Mouse (Mus musculus) right cerebral cortex, adult 18-20 months (tissue): ENCODE data around the gene Plscr3.

Source experiments
- DNase-seq: peaks from one replicate; pipeline ENCODE4 v3.0.0; 2022; ENCODE audit warnings: mixed read lengths

Gene Plscr3

DNA sequence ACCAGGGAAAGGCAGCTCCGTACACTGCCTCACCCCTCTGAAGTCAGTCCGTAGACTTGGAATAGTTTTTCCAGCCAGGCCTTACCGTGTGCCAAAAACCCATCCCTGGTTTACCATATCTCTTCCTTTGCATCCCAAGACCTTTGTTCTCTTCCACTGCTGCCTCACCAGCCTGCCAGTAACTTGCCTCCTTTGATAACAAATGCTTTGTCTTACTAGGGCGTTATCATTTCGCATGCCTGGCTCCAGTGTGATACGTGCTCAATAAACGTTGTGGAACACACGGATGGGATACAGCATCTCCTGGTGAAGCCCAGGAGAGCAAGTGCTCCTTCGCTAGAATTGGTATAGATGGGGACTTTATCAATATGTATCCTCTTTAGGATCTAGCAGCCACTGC is 21.2 kb downstream of the Plscr3 start:
- no peak for DNase-seq

DNA sequence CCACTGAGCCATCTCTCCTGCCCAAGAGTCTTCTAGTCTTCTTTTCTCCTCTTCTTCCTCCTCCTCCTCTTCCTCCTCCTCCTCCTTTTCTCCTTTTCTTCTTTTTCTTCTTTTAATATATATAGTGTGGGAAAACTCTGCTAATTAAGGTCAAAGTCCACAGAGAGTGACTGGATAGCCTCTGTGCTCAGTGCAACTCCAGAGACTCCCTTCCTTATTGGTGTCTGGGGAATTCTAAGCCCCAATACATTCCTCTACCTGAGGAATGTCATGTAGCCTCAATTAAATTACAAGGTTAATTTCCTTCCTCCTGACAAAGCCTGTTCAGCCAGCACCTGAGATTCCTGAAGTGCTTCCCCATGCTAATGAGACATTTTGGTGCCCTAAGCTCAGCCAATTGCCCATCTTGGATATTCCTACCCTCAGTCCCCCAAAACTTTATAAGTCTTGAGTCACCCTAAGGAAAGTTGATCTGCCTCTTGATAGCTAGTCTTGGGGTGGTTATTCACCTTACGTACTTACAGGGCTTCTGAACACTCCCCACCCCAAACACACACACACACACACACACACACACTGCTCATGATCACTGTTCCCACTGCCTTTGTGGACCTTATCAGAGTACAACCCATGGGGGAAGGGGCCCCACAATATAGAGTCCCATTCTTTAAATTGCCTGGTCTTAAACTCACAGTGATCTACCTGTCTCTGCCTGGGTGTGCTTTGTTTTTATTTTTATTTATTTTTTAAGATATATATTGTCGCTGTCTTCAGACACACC is 24.3 kb downstream of the Plscr3 start:
- DNase-seq = no peak

DNA sequence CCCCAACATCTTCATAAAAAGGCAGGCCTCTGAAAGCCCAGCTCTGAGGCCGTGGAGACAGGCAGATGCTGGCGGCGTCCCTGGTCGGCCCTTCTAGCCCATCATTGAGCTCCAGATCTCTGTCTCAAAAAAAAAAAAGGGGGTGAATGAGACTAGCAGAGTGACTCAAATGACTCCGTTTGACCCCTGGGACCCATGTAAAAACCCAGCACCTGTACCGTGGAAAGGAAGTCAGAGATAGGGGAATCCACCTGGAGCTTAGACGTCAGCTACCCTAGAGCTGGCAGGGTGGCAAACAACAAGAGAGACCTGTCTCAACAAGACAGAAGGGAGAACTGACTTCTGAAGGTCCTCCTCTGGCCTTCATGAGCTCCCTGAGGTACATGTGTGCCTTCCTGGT is 25.6 kb downstream of the Plscr3 start:
- no peak for DNase-seq

DNA sequence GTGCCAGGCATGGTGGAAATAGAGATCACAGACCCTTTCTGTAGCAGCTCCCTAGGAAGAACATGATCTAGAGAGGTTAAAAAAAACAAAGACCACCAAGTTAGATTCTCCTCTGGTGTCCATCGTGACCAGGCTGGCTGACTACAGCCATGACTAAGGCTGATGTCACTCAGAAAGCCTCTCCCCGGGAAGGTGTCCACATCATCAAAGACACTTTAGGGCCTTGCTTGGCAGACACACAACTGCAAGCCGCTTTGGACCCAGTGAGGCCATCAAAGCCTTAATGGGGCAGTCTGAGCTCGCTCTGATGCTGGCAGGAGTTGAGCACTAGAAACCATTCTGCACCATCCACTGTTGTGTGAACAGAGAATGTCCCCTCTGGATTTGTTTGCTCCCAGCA is 26.3 kb downstream of the Plscr3 start:
- DNase-seq = no peak

DNA sequence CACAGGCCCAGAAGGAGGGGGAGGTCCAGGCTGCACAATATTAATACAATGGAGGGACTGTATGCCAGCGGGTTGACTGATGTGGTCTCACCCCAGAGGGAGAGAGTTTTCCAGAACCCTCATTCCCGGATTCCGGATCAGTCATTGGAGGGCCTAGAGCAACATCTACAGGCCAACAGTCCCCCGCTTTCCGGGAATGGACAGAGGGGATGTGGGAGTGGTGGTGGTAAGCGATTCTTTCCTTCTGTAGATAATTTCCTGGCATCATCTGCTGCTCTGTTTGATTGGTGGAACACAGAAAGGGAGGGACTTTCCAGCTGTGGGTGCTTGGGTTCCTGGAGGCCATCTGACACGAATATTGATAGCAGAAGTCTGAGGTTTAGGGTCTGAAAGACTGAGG is 30.0 kb downstream of the Plscr3 start:
- DNase-seq = no peak

DNA sequence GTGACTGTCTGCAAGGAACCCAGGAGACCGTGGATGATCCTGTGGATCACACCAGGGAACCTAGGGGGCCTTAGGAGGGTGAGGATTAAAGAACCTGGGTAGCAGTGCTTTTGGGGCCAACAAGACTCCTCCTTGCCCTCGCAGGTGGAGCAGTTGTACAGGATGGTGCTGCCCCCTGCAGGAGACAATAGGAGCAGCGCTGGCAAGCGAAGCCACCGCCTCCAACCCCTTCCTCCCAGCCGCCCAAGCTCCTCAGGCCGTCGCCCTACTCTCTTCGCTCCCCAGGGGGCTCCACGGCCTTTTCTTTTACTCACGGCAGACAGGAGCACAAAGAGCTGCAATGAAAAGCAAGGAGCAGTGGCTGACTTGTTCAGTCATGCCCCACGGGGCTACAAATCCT is 30.7 kb downstream of the Plscr3 start:
- peak; percentile 69 for DNase-seq

DNA sequence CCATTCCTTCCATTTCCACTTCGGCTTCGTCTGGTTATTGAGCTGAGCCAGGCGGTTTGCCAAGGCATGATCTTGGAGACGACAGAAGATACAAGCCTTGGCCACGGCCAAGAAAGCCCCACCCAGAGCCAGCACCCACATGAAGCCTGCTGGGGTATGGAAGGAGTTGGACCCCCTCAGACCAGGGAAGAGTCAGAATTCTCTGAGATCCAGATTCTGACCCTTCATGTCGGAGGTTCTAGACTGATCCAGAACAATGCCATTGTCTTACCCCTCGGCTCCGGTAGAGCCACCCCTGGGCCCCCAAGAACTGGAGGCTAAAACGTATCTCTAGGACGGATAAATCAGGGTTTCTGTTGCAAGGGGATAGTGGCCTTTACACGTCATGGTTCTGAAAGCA is 31.7 kb downstream of the Plscr3 start, which contains the start of gene Tmem95:
Gene Tmem95 (minus strand): TSS at position 141 of the 400 bp plus-strand sequence.
- DNase-seq = no peak

DNA sequence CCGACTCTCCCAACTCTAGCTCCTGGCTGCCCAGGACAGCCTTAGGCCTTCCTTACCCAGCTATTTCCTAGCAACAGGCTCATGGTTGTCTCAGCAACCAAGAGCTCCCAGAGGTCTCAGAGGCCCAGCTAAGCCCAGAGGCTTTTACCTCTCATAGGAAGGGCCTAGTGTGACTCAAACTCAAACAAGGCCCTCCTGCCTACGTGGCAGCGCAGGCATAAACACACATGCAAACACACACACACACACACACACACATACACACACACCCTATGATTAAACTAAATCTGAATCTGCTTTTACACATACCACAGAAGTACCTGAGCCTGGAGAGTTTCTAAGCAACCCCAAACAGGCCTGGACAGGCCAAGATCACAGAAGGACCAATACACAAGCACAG is 32.2 kb downstream of the Plscr3 start:
- no peak for DNase-seq

DNA sequence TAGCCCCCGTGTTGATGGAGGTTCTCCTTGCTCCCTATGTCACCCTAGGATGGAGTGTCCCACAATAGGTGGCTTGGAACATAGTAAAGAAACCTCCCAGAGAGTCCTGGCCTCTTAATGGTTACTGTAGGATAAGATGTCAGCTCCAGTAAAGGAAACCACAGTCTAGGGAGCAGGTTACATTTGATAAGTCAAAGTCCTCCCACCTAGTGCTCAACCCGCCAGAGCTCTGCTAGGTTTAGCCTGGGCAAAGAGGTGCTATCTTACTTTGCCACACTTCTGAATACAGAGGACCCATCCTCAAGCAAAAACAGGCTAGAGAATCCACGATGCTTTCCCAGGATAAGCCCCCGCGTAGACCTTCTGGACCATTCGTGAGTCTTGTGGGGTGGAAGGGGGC is 32.8 kb downstream of the Plscr3 start:
- DNase-seq = no peak

DNA sequence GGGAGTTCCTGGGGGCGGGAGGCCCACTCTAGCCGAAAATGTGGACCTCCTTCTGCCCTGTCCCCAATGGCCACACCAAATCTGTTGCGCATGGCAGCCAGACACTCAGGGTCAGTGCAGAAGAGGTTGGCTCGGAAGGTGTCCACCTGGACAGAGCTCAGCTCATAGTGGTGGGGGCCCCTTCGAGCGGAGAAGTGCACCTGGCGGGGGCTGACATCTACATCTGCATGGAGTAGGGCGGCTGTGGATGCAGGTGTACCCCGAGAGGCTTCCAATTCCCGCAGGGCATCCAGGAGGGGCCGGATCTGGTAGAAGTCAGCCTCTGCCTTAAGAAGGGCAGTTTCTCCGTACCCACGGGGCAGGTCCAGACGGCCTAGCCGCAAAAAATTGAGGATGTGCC is 33.5 kb downstream of the Plscr3 start:
- DNase-seq = no peak

DNA sequence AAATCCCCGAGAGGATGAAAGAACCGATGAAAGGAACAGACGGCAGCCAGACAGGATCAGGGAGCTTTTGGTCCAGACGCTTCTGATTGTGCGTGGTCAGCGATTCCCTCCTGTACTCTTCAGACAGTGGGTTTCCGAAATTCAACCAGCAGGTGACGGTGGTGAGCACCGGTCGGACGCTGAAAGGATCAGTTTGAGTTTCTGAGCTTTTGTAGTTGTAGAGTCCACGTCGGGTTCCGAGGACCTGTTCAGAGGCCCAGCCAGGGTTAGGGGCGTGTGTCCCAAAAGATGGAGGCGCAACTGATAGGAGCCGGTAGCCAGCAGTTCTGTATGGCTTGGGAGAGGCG is 34.3 kb downstream of the Plscr3 start:
- DNase-seq = no peak

DNA sequence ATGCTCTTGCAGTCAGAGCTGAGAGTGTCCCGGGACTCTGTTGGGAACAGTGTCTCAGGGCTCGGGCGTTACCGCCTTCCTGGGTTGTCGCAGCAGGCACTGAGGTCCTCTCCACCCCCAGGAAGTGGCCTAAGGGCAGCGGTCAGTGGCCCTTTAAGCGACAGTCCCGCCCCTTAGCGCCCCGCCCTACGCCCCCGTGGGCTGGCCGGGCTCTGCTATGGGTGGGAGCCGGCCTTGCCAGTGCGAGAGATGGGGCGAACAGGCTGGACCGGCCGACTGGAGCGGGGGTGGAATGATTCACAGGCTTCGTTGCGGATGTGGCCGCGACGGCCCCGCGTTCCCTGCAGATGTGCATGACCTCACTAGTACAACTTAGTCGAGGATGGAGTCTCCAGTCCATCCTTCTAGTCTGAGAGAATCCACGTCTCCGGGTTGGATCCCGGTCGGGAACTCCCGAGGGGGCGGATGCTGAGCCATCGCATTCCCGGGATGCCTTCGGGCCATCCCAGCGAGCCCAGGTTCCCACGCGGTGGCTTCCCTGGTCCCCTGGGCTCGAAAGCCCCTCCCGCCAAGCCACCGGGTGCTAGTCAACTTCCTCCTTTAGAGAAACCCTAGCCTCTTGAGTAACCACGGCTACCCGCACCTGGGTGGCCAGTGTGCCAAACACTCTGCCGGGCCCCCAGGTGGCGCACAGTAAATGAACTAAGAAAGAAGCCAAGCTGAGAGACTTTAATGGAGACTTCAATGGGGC is 34.9 kb downstream of the Plscr3 start, which contains the start of gene Kctd11:
Gene Kctd11 (minus strand): TSS at position 554 of the 751 bp plus-strand sequence.
- DNase-seq = peak; percentile 69

DNA sequence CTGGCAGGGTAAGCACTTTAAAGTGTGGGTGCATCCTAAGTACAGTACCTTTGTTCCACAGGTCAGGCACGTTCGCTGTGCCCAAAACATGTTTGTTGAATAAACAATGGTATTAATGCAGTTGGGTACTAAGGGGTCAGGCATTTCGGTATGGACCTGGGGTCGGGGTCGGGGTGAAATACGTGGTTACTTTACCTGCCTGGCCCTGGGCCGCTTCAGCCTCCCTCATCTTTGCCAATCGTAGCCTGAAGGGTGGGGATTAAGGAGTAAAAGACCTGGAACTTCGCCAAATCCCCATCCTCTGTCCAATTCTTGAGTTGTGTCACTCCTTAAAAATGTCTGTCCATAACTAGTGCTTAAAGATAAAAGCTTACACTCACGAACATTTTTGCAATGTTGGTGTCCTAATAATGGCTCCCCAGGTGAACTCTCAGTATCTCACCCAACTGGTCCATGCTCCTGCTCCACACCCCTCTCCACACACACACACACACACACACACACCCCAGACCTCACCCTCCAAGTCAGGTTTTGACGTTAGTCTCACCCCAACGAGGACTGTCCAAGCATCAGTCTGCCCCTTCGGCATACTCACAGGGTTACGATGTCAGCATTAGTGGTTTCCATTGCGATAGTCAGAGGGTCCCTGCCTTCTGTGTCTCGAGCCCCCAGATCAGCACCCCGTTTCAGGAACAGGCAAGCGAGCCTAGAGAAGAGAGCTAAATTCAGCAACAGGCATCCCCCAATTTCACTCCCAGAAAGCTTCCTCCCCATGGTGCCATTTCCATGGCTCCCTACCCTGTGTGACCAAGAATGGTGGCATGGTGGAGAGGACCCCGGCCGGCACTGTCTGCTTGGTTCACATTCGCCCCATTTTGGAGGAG is 35.9 kb downstream of the Plscr3 start:
- DNase-seq = no peak

DNA sequence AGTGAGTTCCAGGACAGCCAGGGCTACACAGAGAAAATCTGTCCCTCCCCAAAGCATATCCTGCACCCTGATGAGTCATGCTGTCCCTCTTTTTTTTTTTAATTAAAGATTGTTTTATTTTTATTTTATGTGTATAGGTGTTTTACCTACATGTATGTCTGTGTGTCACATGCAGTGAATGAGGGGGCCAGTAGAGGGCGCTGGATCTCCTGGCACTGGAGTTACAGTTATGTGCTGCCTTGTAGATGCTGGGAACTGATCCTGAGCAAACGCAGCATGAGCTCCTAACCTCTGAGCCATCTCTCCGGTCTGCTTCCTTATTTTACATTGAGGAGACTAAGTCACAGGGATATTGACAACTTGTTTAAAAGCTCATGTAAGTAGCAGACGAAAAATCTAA is 36.9 kb downstream of the Plscr3 start:
- DNase-seq = no peak

DNA sequence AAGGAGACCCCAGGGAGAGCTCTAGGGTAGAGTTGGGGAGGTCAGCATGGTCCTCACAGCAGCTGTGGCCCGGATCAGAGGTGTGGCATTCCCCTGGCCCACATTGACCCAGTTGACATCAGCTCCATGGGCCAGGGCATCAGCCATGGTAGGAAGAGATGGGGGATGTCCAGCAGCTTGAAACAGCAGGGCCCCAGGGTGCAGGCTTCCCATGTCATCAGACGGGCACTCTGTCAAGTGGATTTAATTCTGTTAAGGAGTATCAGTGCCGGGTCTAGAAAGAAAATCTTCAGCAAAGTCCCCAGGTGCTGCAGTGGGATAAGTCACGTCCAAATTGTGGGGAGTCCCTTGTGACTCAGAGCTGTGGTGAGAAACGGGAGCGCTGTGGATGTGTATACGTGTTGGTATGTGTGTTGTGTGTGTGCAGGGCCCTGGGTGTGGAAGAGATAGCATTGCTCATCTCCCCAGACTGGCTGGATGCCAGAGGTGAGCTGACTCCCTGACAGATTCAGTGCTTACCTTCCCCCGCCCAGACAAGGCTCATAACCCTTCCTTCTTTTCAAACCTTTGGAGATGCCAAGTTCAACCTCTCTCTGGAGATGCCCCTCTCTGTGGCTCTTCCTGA is 37.5 kb downstream of the Plscr3 start:
- DNase-seq = no peak

DNA sequence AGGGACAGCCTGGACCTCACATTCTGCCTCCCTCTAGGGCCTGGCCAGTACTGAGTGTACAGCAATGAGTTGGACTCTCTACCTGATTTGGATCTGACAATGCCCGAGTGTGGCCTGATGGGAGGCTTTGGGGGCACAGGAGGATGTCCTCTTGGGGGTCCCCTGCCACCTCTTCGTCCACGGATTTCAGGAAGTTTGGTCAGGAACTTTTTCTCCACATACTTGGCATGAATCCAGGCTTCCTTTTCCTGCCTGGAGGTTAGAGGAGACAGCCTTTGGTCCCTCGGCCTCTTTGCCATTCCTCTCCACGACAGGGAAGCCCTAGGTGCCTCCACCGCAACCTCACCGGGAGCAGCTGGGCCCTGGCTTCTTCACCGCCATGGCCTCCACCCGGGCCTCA is 38.1 kb downstream of the Plscr3 start:
- no peak for DNase-seq

DNA sequence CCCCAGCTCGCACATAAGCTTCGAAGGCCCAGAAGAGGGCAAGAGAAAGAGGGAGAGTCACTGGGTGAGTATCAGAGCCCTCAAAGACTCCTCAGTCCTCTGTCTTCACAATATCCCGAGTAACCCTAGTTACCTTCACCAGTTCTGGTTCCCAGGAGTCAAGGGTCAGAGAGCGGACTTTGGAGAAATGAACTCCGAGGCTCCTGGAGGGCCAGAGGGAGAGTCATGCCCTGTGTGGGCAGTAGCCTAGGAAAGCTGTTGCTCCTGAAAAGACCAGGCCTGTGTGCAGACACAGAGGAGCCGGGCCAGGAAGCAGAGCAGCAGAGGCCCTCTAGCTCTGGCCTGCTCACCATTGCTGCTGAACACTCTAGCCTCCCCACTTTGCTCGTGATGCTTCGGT is 38.5 kb downstream of the Plscr3 start:
- no peak for DNase-seq

DNA sequence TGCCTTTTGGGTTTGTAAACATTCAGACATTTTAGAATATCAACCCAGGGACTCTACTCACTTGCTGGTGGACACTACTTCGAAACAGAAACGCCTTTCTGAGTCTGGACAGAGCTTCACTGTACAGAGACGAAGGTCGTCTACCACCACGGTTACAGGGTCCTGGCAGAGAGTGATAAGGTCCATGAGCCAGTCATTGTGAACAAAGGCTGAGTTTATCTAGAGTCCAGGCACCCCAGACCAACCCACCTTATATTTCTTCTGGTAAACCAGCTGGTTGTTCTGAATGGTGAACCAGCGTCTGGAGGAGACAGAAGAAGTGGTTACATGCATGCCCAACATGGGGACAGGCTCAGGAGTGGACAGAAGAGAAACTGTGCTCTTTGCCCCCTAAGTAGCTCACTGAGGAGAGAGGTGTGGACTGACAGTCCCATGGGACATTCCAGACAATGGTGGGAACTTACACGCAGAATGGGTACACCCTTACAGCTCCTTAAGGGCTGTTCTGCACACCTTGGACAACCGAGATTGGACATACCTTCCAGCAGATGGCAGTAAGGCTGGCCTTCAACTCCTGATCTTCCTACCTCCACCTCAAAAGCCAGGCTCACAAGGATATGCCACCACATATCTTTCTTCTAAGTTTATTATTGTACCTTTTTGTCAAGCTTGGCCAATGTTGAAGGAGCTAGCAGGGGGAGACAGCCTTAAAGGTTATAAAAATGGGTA is 40.9 kb downstream of the Plscr3 start:
- no peak for DNase-seq

DNA sequence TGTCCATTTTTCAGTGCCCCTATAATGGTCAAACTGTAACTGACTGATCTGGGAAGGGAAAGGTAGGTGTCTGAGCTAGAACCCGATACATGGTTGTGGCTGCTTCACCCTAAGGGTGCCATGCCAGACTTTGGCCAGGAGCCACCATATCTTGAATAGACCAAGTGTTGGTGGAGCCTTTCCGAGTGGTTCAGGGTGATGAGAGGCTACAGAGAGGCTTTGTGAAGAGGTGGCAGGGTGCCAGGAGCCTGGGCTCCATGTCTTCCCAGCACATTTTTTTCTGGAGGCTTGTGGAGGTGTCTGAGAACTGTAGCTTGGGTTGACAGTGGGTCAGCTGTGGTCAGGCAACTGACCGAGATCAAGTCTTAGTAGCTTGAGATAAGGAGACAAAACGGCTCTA is 45.3 kb downstream of the Plscr3 start:
- peak; percentile 32 for DNase-seq

DNA sequence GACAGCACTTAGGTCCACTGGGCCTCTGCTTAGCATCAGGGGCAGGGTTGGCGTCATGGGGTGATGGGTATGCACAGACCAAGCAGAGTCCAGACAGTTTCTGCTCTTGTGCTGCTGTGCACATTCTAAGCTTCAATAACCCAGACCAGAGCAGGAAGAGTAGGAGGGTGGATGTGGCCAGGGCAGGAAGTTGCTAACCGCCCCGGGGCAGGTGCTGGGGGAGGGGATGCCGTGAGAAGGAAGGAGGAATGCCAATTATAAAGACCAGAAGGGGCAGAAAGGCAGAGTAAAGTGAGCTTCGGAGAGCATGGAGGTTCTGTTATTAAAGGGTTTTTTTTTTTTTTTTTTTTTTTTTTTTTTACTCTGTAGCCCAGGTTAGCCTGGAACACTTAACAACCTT is 48.5 kb downstream of the Plscr3 start:
- no peak for DNase-seq

DNA sequence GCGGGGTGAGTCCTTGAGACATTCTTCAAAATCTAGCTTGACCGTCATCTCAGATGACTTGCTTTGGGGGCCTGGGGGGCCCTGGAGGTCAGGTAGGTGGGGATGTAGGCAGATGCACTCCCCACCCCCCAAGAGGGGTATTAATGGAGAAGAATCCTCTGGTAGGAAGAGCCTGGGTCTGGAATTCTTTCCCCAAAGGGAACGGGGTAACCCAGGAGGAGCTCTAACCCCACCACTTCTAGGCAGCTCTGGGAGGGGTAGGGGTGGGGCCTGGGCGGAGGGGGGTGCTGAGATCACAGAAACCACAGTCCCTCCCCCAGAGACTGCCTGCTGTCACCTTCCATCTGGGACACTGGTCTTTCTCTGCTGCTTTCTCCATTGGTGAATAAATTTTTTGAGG is 49.1 kb downstream of the Plscr3 start, which contains the start of gene Acap1:
Gene Acap1 (minus strand): TSS at position 249 of the 400 bp plus-strand sequence.
- DNase-seq = no peak

DNA sequence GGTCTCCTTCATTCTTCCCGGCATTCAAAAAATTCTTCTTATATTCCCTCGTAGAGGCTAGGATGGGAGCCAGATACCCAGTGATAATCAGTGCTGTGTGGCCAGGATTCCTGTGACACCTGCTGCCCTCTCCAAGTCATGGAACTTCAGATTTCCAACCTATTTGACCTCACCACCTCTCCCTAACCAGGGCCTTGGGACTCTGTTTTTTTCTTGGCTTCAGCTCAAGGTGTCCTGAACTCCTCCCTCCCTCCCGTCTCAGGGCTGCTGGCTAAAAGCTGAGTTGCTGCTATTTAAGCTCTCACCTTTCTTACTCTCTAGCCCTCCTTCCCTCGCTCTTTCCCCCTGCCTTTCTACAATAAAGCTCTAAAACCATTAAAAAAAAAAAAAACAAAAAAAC is 53.7 kb downstream of the Plscr3 start:
- no peak for DNase-seq
